Mouse (Mus musculus) layer of hippocampus, postnatal 36 days (tissue): Measurements from ENCODE around the gene Deup1. TPM values are rescaled to one million over a fixed set of nuclear protein-coding genes. Genes with fewer than 3 reads are reported as not detected.

ENCODE experiments used
- DNase-seq, 2 experiments: peaks; one replicate each; pipeline ENCODE4 v3.0.0; 2022
- total RNA-seq, 2 experiments: library from RNA; stranded (reverse); gene quantifications; 2 replicates each; pipeline ENCODE4 v1.2.3; 2021

The Deup1 gene
- total RNA-seq, 2 experiments from 2014 or later = 0.33 to 1.1 TPM

GRCm38 (mm10) chr9:15531204-15531603, 96.5 kb downstream of the Deup1 start:
- DNase-seq = no peak

GRCm38 (mm10) chr9:15529965-15530320, 97.8 kb downstream of the Deup1 start:
- DNase-seq = no peak

- DNase-seq = no peak
Measured at GRCm38 (mm10) chr9:15529275-15529964, 98.3 kb downstream of the Deup1 start.

DNA sequence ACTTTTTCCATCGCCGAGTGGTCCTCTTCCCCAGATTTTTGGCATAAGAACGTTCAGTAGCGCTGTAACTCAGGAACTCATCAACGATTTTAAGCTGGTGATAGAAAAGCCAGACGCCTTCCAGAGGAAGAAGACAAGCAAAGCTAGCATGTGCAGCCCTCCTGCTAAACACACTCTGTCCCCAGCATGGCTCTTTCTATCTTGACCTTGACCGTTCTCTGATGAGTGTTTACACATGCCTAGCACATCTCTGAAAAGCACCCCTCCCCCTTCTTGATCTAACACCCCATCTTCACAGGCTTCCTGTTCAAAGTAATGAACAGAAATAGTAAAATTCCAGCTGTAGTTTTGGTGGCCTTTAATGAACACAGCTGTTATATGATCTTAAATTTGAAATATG, 99.4 kb downstream of the Deup1 start:
- no peak for DNase-seq

DNA sequence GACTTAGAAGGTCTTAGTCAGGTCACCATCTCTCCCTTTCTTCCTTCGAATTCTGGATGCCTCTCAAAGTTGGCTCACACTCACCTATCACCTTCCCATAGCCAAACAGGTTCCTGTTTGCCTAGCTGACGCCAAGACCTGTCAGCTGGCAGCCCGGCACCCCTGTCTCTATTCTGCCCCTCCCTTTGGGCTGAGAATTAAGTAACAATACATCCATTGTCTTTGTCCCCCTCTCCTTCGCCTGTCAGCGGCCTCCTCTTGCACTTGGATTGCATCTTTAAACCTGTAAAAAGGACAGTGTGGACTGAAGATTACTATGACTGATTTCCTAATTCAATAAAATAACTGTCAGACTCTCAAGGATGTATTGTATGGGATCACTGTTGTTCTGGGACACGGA, 99.9 kb downstream of the Deup1 start:
- DNase-seq = no peak

- DNase-seq = peak in 1 of 2 experiments; percentile 30
Measured at GRCm38 (mm10) chr9:15526539-15526938, 101.2 kb downstream of the Deup1 start.

- no peak for DNase-seq
Measured at GRCm38 (mm10) chr9:15525246-15525645, 102.5 kb downstream of the Deup1 start.

DNA sequence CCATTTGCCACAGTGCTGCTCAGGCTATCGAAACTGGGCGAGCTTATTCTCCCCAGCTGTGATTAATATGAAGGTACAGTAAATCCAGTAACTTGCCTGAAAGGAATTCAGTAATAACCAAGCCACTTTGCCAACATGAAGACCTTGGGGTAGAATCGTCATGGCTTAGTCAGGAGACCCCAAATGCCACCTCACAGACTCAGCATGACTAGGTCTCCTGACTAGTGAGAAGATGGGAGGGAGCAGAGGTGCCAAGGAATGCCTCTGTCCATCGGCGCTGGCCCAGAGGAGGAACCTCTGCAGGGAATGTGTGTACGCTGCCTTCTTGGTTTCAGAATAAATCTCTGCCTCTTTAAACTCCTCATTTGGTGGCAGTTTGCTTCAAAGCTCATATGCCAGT, 104.1 kb downstream of the Deup1 start:
- no peak for DNase-seq

- DNase-seq = no peak
Measured at GRCm38 (mm10) chr9:15522887-15523286, 104.8 kb downstream of the Deup1 start.

- DNase-seq = no peak
Measured at GRCm38 (mm10) chr9:15522348-15522747, 105.4 kb downstream of the Deup1 start.

GRCm38 (mm10) chr9:15517979-15518378, 109.8 kb downstream of the Deup1 start:
- no peak for DNase-seq

DNA sequence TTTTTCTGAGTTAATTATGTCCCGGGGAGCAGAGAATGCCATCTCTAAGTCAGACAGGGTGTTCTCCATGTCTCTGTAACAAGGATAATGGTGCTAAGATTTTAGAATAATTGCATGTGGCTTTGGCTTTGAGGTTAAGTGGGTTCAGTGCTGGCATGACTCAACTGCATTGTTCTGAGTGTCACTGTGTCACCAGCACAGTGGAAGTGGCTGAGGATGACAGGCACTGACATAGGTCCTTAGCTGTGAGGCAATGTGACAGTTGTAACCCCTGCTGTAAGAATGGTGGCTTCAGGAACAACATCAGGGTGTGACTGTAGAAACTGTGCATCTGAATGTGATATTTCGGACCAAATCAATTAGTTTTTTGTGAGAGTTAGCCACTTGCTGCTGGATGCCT, 111.7 kb downstream of the Deup1 start:
- no peak for DNase-seq

- DNase-seq = no peak
Measured at GRCm38 (mm10) chr9:15512918-15513317, 114.8 kb downstream of the Deup1 start.

DNA sequence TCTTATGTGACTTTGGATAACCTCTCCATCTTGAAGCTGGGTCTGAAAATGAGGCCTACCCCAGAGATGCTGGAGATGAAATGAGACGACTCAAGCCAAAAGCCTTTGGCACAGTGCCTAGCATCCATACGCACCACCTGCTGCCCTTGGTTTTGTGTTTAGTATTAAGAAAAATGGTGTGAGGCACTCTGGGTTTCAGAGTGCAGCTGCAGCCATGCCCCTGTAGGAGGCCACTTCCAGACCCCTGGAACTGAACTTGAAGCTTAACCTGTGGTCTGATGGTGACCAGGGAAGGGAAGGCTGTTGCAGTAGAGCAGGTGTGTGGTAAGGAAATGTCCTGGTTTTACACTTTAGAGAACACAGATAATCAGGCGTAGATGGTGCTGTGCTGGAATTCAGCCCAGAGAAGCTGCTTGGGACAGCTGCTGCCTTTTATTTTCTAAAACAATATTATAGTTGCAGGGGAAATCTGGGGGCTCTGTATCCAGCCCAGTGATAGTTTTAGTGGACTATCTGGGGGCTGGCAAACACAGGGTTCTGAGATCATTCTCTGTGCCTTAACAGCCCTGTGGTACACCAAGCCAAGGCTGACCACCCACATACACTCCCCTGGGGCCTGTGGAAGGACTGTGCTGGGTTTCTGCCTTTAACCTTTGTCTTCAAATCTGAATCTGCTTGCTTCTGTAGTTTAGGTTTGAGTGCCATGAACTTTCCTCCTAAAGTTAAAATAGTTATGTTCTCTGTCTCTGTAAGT, 117.0 kb downstream of the Deup1 start:
- DNase-seq = no peak

Other genes with a start within 250 kb of the Deup1 start
- gene Smco4, start 134.5 kb downstream of the Deup1 start, total RNA-seq = 1 to 10 TPM; 5.7 to 8.0 TPM
- 10 to 100 TPM; 45.6 to 47.5 TPM for gene Slc36a4, start 81.8 kb upstream of the Deup1 start, total RNA-seq
- gene Mtnr1b, start 246.6 kb upstream of the Deup1 start, total RNA-seq = not detected